Mouse (Mus musculus) limb, embryonic 13.5 days (tissue): ENCODE measurements around the gene Cfap65. TPM values are rescaled to one million over a fixed set of nuclear protein-coding genes. Genes with fewer than 3 reads are reported as not detected.

ENCODE experiments used
- ATAC-seq: fragments of 200-750 bp; cut with Nextera tagmentation; 2 replicates; pipeline ENCODE4 v1.8.0; 2017; ENCODE audit warnings: low read depth, moderate number of reproducible peaks, moderate TSS enrichment; ENCODE audit not compliant: low FRiP score
- H3K27ac ChIP-seq: fragments of 300-500 bp; sonication (generic); 2 replicates; pipeline ENCODE4 v1.5.1; 2015; ENCODE audit warnings: inconsistent platforms, mild to moderate bottlenecking, moderate library complexity
- H3K27me3 ChIP-seq: fragments of 300-500 bp; sonication (generic); 2 replicates; pipeline ENCODE4 v1.6.1; 2015; ENCODE audit warnings: mild to moderate bottlenecking, inconsistent platforms
- H3K36me3 ChIP-seq: fragments of 300-500 bp; sonication (generic); 2 replicates; pipeline ENCODE4 v1.6.1; 2015; ENCODE audit warnings: inconsistent platforms, mild to moderate bottlenecking, moderate library complexity
- H3K4me1 ChIP-seq: fragments of 300-500 bp; sonication (generic); 2 replicates; pipeline ENCODE4 v1.6.1; 2015; ENCODE audit warnings: inconsistent platforms
- H3K4me2 ChIP-seq: fragments of 300-500 bp; sonication (generic); replicated peaks from 2 replicates; pipeline ENCODE4 v1.6.1; 2015; ENCODE audit warnings: inconsistent platforms, mild to moderate bottlenecking, moderate library complexity
- H3K4me3 ChIP-seq: fragments of 300-500 bp; sonication (generic); 2 replicates; pipeline ENCODE4 v1.5.1; 2015; ENCODE audit warnings: moderate library complexity, mild to moderate bottlenecking, inconsistent platforms
- H3K9ac ChIP-seq: fragments of 300-500 bp; sonication (generic); 2 replicates; pipeline ENCODE4 v1.6.1; 2015; ENCODE audit warnings: mild to moderate bottlenecking, inconsistent platforms
- H3K9me3 ChIP-seq: fragments of 300-500 bp; sonication (generic); 2 replicates; pipeline ENCODE4 v1.6.1; 2016; ENCODE audit warnings: inconsistent platforms
- WGBS: fragments of 180-500 bp; shearing (Covaris S2); methylation state at CpG from one replicate; pipeline ENCODE4 v1.1.7; 2015; 5-methylcytosine and 5-hydroxymethylcytosine counted together
- polyA plus RNA-seq: library from polyadenylated mRNA; unstranded; fragments of >200 nt; fragmentation: Nextera tagmentation; extraction: Ambion mirVana; gene quantifications from 2 replicates; pipeline ENCODE4 v1.2.1, GENCODE M21; 2015

Gene Cfap65
- polyA plus RNA-seq, 1 experiment from 2014 or later, result not detected

DNA sequence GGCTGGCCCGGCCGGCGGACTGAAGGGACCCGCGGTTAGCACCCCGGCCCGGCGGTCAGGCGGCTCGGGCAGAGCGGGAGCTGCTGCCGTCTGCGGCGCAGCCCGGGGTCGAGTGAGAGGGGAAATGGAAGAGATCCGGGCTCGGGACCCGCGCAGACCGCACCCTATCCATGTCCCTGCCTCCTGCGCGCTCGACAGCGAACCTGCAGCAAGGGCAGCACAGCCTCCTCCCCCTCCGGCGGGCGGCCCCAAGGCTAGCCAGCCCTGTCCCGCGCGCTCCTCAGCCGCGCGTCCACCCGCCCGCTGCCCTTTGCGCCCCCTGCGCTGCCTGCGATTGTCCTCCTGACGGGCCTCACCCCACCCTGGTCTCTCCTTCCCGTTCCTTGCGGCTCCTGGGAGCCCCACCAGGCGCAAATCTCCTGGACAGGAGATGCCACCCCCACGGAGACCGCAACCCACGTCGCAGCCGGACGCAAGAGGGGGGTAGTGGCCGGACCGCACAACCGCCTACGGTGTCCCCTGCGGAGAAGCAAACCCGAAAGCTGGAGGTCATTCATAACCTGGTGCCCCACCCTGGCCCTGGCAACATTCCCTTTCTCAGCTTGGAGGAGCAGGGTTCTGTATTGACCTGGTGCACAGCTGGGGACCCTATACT, 16.3 kb upstream of the Cfap65 start, which contains the start of gene Ihh:
TSS of gene Ihh (minus strand) at position 117 of the 655 bp plus-strand sequence.
- Histone ChIP-seq H3K9ac (peak within 1 kb of the TSS; percentile 61), H3K36me3 (no peaks in the 10 kb centered on the region), H3K4me1 (peaks cover 28% of the 10 kb centered on the region), H3K9me3 (no peaks in the 10 kb centered on the region), H3K27ac (no peak within 1 kb of the TSS), H3K27me3 (peaks cover 96% of the 10 kb centered on the region), H3K4me2 (peak within 1 kb of the TSS; percentile 76), H3K4me3 (peak within 1 kb of the TSS; percentile 47)
- no peak for ATAC-seq
- WGBS, result 2% methylated on average over 47 of the region's 55 CpGs

DNA sequence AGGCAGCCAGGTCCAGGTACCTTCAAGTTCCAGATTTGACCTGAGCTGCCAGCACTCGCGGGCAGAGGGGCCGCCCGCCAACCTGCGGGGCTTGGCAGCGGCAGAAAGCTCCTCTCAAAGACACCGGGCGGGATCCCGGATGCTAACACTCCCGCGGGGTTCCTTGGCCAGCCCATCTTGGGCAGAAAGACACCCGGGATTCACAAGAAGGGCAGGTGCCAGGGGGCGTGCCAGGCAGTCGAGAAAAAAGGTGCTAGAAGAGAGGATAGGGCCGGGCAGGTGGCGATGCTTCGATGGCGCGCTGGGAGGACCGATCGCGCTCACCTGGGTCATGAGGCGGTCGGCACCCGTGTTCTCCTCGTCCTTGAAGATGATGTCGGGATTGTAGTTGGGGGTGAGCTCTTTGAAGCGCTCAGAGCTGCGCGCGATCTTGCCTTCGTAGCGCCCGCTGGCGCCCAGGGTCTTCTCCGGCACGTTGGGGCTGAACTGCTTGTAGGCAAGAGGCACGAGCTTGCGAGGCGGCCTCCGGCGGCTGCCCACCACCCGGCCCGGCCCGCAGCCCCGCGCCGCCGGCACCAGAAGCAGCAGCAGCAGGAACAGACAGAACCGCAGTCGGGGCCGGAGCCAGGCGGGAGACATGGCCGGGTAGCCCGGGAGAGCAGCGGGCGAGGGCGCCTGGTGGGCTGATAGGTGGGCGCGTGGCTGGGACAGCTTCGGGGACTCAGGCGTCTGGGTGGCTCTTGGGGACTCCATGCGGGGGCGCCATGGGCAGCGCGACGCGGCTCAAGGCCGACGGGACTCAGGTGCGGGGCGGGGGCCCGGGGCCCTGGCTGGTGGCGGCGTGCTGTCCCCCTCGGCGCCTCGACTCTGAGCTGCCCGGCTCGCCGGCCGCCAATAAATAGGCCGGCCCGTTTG, 15.4 kb upstream of the Cfap65 start:
- H3K36me3 ChIP-seq, result no peaks in the 10 kb centered on the region
- no peak for ATAC-seq
- H3K27me3 ChIP-seq, result peaks cover 99% of the 10 kb centered on the region
- H3K4me1 ChIP-seq, result peaks cover 28% of the 10 kb centered on the region
- no peak overlapping the region for H3K27ac ChIP-seq
- peak overlapping the region; percentile 61 for H3K9ac ChIP-seq
- peak overlapping the region; percentile 76 for H3K4me2 ChIP-seq
- no peaks in the 10 kb centered on the region for H3K9me3 ChIP-seq
- H3K4me3 ChIP-seq, result peak overlapping the region; percentile 47
- 1% methylated on average over 83 of the region's 84 CpGs for WGBS

DNA sequence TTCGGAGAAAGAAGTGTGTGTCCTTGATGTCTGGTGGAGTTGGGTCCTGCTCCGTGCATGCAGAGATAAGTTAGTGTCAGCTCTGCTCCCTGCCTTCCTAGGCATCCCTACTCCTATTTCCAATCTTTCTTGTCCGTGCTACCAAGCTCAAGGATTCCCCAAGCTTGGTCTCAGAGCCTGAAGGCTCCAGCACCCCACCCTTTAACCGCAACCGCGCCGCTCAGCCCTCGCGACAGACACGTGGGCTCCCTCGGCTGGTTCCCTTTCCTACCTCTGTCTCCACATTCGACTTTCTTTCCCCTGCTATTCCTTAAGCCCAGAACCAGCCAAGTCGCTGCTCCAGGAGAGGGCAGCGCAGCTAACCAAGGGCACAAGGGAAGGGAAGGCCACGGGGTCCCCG, 14.7 kb upstream of the Cfap65 start:
- peak overlapping the region; percentile 76 for H3K4me2 ChIP-seq
- H3K27me3 ChIP-seq, result peaks cover 100% of the 10 kb centered on the region
- H3K9ac ChIP-seq, result peak overlapping the region; percentile 61; the same call in 1 of the 2 replicates
- no peaks in the 10 kb centered on the region for H3K9me3 ChIP-seq
- no peaks in the 10 kb centered on the region for H3K36me3 ChIP-seq
- ATAC-seq, result no peak
- 3% methylated on average over 16 of the region's 16 CpGs for WGBS
- peaks cover 28% of the 10 kb centered on the region for H3K4me1 ChIP-seq
- peak overlapping the region; percentile 47 for H3K4me3 ChIP-seq
- H3K27ac ChIP-seq, result no peak overlapping the region

DNA sequence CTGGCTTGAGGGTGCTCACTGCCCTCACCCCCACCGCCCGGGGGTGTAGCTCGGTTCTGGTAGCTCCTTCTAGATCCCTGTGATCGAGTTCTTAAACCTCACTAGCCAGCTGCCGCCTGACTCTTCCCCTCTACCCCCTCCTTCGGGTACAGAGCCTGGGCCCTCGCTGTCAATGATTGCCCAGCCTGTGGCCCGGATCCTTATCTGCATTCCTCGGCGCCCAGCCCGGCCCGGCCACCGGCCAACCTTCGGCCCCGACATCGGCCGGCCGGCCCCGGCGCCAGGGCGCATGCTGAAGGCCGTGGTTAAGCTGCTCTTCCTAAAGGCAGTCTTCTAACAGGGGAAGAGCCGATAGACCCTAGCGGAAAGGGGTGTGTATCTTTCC, 14.3 kb upstream of the Cfap65 start:
- Histone ChIP-seq H3K4me1 (peaks cover 28% of the 10 kb centered on the region), H3K36me3 (no peaks in the 10 kb centered on the region), H3K27me3 (peaks cover 100% of the 10 kb centered on the region), H3K9ac (peak overlapping the region; percentile 61; the same call in 1 of the 2 replicates), H3K4me2 (peak overlapping the region; percentile 76), H3K27ac (no peak overlapping the region), H3K9me3 (no peaks in the 10 kb centered on the region), H3K4me3 (peak overlapping the region; percentile 47)
- WGBS, result 3% methylated on average over 24 of the region's 24 CpGs
- no peak for ATAC-seq

DNA sequence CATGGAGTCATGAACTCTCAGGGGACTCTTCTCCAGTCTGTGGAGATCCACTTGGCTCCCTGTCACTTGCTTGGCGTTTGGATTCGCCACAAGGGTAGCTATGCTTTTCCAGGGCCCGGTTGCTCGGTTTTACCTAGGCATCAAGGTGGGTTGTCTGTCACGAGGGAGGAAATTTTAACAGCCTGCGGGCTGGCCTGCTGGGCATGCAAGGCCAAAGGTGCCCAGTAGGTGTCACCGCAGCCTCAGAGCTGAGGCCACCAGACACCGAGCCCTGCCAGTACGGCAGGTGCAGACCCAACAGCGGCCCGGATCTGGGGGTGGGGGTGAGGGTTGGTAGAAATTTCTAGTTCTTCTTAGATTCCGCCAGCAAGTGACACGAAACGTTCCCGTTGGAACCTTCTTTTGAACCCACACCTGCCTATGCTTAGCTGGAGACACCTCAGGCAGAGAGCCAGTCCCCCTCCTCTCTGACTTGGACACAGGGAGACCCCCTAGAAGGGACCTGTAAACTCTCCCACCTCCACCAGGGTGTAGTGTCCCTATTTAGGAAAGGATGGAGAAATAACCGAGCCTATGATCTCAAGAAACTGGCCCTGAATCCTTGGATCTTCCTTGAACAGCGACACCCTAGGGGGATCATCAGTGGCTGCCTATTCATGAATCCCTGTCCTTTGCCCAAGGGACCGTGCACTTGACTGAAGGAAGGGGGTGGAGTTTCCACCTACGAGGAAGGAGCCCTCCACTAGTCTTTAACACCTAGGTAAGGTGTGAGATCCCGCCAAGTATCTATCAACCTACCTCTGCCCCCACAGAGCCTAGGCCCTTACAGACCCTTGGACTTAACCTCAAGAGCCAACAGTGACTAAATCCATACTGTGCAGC, 13.6 kb upstream of the Cfap65 start:
- ATAC-seq, result no peak
- Histone ChIP-seq H3K27ac (no peak overlapping the region), H3K36me3 (no peaks in the 10 kb centered on the region), H3K4me1 (peaks cover 28% of the 10 kb centered on the region), H3K27me3 (peaks cover 100% of the 10 kb centered on the region), H3K9me3 (no peaks in the 10 kb centered on the region), H3K9ac (peak overlapping the region; percentile 61; the same call in 1 of the 2 replicates), H3K4me3 (peak overlapping the region; percentile 47), H3K4me2 (peak overlapping the region; percentile 76)
- 2% methylated on average over 20 of the region's 20 CpGs for WGBS

DNA sequence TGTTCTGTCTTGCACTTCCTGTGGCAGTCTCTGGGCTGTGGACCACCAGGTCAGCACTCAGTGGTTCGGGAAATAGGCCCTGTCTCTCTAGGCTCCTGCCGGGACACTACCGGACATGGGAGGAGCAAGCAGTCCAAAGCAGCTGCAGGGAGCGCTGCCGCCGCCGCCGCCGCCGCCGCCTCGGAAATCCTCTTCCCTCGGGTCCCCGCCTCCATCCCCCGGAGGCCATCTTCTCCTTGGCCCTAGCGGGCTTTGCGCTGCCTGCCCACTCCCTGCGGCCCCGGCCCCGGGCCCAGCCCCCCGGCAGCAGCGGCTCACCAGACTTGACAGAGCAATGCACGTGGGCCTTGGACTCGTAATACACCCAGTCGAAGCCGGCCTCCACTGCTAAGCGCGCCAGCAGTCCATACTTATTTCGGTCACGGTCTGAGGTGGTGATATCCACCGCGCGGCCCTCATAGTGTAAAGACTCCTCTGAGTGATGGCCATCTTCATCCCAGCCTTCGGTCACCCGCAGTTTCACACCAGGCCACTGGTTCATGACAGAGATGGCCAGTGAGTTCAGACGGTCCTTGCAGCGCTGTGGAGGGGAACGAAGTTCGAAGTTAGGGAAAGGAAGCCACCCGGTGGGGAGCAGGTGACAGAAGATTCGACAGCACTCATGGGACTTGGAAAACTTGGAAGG, 12.7 kb upstream of the Cfap65 start:
- no peak for ATAC-seq
- peaks cover 28% of the 10 kb centered on the region for H3K4me1 ChIP-seq
- 1% methylated on average over 41 of the region's 41 CpGs for WGBS
- H3K27ac ChIP-seq, result no peak overlapping the region
- peak overlapping the region; percentile 25 for H3K9ac ChIP-seq
- peaks cover 100% of the 10 kb centered on the region for H3K27me3 ChIP-seq
- peak overlapping the region; percentile 31 for H3K4me3 ChIP-seq
- H3K36me3 ChIP-seq, result no peaks in the 10 kb centered on the region
- H3K9me3 ChIP-seq, result no peaks in the 10 kb centered on the region
- peak overlapping the region; percentile 76 for H3K4me2 ChIP-seq

DNA sequence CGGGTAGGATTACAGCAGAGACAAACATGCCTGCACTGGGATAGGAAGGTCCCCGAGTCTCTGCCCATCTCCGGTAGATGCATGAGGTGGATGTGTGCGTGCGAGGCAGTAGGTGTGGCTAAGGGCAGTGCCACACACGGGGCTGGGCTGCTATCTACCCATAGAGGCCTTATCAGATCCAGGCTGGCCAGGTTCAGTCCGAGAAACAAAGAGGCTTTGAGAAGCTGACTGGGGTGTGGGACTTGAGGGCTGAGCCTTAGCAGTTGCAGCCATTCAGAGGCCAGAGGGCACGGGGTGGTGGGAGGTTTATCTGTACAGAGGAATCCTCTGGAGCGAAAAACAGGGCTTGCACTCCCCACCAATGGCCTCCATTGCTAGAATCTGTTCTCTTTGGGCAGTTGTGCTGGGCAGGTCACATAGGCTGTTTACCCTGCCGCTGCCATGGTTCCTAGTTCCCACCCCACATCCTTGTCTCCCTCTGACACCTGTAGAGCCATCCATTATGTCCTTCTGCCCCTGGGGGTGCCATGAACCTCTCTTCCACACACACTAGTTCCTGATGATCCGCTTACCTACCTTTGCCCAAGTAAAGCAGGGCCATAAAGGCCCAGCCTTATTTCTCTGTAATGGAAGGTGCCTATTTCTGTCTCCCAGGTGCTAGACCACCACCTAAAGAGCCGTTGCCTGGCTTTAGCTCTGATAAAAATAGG, 6.4 kb upstream of the Cfap65 start:
- 64% methylated on average over 12 of the region's 12 CpGs for WGBS
- no peak for ATAC-seq
- Histone ChIP-seq H3K27ac (no peak overlapping the region), H3K36me3 (no peaks in the 10 kb centered on the region), H3K27me3 (peaks cover 90% of the 10 kb centered on the region), H3K9ac (no peak overlapping the region), H3K4me2 (no peak overlapping the region), H3K4me1 (no peaks in the 10 kb centered on the region), H3K9me3 (no peaks in the 10 kb centered on the region), H3K4me3 (no peak overlapping the region)

DNA sequence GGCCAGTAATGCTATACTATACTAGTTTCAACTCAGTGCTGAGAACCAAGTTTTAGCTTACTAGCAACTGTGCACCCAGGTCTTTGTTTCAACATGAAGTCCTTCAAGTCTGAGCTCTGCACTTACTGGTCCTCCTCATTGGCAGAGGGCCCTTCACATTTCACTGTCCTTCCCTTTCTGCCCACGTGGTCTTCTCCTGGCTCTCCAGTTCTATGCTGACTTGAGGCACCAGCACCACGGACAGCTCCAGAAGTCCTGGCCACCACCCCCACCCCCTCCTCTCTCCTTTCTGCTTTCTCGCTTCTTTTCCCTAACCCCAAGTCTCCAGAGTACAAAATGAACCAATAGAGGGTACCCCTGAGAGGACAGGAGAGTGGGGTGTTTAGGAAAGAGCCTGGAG, 4.4 kb upstream of the Cfap65 start:
- no peak overlapping the region for H3K4me2 ChIP-seq
- no peak for ATAC-seq
- no peak overlapping the region for H3K4me3 ChIP-seq
- no peaks in the 10 kb centered on the region for H3K4me1 ChIP-seq
- 2% methylated on average over 3 of the region's 3 CpGs for WGBS
- H3K27ac ChIP-seq, result no peak overlapping the region
- no peaks in the 10 kb centered on the region for H3K36me3 ChIP-seq
- no peaks in the 10 kb centered on the region for H3K9me3 ChIP-seq
- no peak overlapping the region for H3K9ac ChIP-seq
- peaks cover 85% of the 10 kb centered on the region for H3K27me3 ChIP-seq

DNA sequence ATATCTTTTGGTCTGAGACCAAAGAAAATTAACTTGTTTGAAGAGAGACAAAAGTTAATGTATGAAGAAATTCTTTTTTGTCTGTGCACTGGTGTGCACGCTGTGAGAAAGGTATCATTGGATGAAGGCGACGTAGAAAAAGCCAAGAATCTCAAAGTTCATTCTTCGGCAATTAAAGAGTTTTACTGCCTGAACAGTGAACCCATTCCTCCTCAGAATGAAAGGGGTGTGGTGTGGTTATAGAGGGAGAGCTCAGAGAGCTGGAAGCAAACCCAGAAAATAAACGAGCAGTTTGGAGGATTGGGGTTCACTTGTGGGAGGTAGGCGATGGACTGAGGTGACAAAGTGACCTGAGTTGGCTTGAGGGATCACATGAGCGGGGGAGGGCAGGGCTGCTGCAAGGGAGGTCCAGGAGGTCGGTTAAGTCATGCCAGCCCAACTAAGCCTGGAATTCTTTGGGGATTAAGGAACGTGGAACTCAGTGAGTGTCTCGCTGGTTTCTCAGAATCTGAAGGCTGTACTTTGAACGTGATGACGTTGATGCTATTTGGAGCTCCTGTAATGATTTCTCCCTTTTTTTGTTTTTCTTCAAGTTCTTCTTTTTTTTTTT, 927 bp upstream of the Cfap65 start:
- Histone ChIP-seq H3K4me3 (no peak overlapping the region), H3K4me1 (no peaks in the 10 kb centered on the region), H3K9ac (no peak overlapping the region), H3K27ac (no peak overlapping the region), H3K9me3 (no peaks in the 10 kb centered on the region), H3K27me3 (peaks cover 81% of the 10 kb centered on the region), H3K4me2 (no peak overlapping the region), H3K36me3 (no peaks in the 10 kb centered on the region)
- ATAC-seq, result no peak
- 42% methylated on average over 12 of the region's 12 CpGs for WGBS

DNA sequence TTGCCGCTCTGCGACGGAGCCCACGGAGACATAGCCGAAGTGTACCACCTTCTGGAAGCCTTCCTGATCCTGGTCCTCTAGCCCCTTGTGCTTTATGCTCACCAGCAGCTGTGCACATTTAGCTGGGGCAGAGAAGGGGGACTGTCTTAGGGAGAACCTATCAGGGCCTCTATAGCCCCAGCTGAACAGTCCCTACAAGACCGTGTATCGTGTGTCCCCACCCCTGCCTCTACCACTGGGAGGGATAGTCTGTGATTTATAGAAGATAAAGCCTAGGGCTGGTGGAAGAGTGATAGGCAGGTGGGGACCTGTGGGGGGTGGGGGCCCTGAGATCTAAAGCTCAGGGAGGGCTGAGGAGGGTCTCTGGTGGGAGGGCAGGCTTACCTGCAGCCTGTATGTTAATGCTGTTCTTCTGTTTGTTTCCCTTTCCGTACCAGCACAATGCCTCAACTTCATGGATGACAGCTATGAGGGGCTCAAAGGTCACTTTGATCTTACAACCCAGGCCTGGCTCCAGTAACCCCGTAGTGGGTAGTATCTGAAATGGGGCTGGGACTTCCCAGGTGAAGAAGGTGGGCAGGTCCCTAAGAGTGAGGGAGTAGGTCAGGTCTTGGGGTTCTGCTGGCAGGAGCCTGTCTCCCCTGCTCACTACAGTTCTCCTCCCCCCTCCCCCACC, 7.6 kb downstream of the Cfap65 start:
- ATAC-seq, result peak; percentile 36; the same call in 1 of the 2 replicates
- H3K4me2 ChIP-seq, result no peak overlapping the region
- H3K4me1 ChIP-seq, result no peaks in the 10 kb centered on the region
- H3K4me3 ChIP-seq, result no peak overlapping the region
- no peak overlapping the region for H3K9ac ChIP-seq
- 74% methylated on average over 9 of the region's 9 CpGs for WGBS
- H3K9me3 ChIP-seq, result no peaks in the 10 kb centered on the region
- H3K27me3 ChIP-seq, result peaks cover 66% of the 10 kb centered on the region
- H3K27ac ChIP-seq, result no peak overlapping the region
- no peaks in the 10 kb centered on the region for H3K36me3 ChIP-seq
